Mouse (Mus musculus) cortical plate, adult 2 months (tissue): ENCODE measurements around the gene 4930544D05Rik.

Experiments
- CTCF ChIP-seq: fragments of 200-500 bp; IDR thresholded peaks from 2 replicates; pipeline ENCODE4 v1.5.1; 2011; ENCODE audit warnings: mild to moderate bottlenecking, control low read depth, low read length; ENCODE audit not compliant: insufficient read depth; ENCODE audit errors: extremely low read depth
- POLR2A ChIP-seq: fragments of 200-500 bp; IDR thresholded peaks from 2 replicates; pipeline ENCODE4 v1.6.1; 2011; ENCODE audit warnings: mild to moderate bottlenecking, low read length, control low read depth; ENCODE audit not compliant: insufficient read depth; ENCODE audit errors: extremely low read depth

DNA sequence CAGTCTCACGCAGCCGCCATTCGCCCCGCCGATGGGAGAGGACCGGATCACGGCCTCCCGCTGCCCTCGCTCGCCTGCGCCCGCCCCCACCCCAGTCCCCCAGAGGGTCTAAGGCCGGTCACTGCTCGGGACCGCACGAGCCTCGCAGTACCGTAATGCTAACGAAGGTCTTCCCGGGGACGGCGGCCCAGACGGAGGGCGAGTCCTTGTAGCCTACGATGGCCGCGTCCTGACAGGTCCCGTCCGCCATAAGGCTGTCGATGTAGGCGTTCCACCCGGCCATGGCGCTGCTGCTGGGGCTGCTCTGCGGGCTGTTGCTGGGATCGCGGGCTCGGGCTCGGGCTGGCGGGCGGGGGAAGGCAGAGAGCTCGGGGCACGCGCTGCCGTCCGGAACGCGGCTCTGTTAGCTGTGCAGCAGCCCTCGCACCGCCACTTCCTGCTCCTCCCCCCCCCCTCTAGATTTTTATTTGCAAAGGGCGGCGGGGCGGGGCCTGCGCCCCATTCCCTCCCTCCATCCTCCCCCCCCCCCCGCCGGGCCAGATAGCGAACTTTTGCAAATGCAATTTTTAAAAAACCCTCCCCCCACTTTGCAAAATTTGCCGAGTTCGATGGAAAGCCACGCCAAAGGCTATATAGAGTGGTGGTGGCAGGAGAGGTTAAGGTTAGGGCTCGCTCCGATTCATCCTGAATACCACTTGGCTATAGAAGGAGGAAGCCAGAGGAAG is 38.7 kb downstream of the 4930544D05Rik start, which contains the start of gene Pfn1:
- TF ChIP-seq POLR2A (peak; percentile 69), CTCF (no peak)
